In the genomic region with DNA sequence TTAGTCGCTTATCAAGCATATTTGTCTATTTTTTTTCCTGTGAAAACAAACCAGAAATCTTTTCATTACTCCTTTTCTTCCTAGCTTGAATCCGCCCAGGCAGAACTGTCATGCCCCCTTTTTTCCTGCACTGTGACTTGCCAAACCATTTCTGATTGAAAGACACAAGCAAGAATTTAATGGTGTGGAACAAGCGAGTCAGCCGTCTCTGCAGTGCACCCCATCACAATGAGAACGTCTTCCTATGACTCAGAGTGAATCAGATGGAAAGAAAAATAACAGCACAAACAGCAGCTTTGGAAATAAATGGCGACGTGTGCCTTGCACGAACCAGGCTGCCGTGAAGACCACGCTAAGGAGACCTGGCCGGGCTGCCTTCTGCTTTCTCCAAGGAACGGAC, we compare ENCODE assay signal across 13 mouse cellular contexts. TPM values are rescaled to one million over a fixed set of nuclear protein-coding genes. Genes with fewer than 3 reads are reported as not detected.
DNase-seq lines count a peak whose midpoint lies in the region; ATAC-seq lines count a peak whose summit lies in the region.
"Had no signal": no experiment of that assay in that cellular context is flagged by ENCODE, and none has a peak within 500 bp of the region (broad histone marks: within the 10 kb centered on the region; RNA-seq: fewer than 3 reads in every experiment).

No protein-coding gene starts in this region.

- peak overlapping the region; percentile 28; the same call in 1 of the 2 replicates for H3K4me2 ChIP-seq in heart, embryonic 12.5 days
- peak overlapping the region; percentile 28; the same call in 1 of the 2 replicates for H3K4me2 ChIP-seq in midbrain, embryonic 15.5 days
- H3K4me2 ChIP-seq: lung, embryonic 14.5 days had no signal

- H3K4me3 ChIP-seq in heart, embryonic 12.5 days, result no peak overlapping the region
- no peak overlapping the region for H3K4me3 ChIP-seq in midbrain, embryonic 15.5 days
- H3K4me3 ChIP-seq: erythroblast, embryonic 14.5 days; heart, embryonic 10.5 days had no signal

- no peaks in the 10 kb centered on the region for H3K9me3 ChIP-seq in heart, embryonic 12.5 days (replicated peaks)
- no peaks in the 10 kb centered on the region for H3K9me3 ChIP-seq in midbrain, embryonic 15.5 days
- H3K9me3 ChIP-seq: heart, embryonic 10.5 days had no signal

- ATAC-seq in heart, embryonic 12.5 days (ENCODE audit: insufficient number of reproducible peaks, low FRiP score), result no peak
- peak; percentile 76 for ATAC-seq in midbrain, embryonic 15.5 days (replicated peaks)

- H3K27ac ChIP-seq in heart, embryonic 12.5 days (ENCODE audit: poor library complexity, severe bottlenecking), result no peak overlapping the region
- H3K27ac ChIP-seq in midbrain, embryonic 15.5 days, result peak overlapping the region; percentile 74
- H3K27ac ChIP-seq: heart, embryonic 10.5 days had no signal

- no peak for DNase-seq in heart, adult 18-20 months
- DNase-seq in right cerebral cortex, adult 18-20 months, result peak; percentile 6
- no peak for DNase-seq in right cerebral cortex, postnatal 14 days
- no peak for DNase-seq in gastrocnemius, adult 18-20 months (ENCODE audit: low spot score)
- DNase-seq in thymus, postnatal 4 days, result no peak
- no peak for DNase-seq in heart, postnatal 14 days
- DNase-seq: cerebellum, adult 8-10 months; kidney, postnatal 10 days; lung, embryonic 14.5 days had no signal

- no peaks in the 10 kb centered on the region for H3K27me3 ChIP-seq in heart, embryonic 12.5 days (replicated peaks)
- H3K27me3 ChIP-seq in midbrain, embryonic 15.5 days (replicated peaks), result no peaks in the 10 kb centered on the region

- no peak overlapping the region for H3K9ac ChIP-seq in heart, embryonic 12.5 days
- no peak overlapping the region for H3K9ac ChIP-seq in midbrain, embryonic 15.5 days
- H3K9ac ChIP-seq: lung, embryonic 14.5 days had no signal

- intact Hi-C loops in heart, postnatal 14 days (cut with DNase I), result no loop called here

- H3K36me3 ChIP-seq in heart, embryonic 12.5 days, result no peaks in the 10 kb centered on the region
- no peaks in the 10 kb centered on the region for H3K36me3 ChIP-seq in midbrain, embryonic 15.5 days (replicated peaks)
- H3K36me3 ChIP-seq: heart, embryonic 10.5 days had no signal

- 75% methylated on average over 12 of the region's 12 CpGs for WGBS in heart, embryonic 12.5 days
- WGBS in midbrain, embryonic 15.5 days, result 61% methylated on average over 12 of the region's 12 CpGs

- no peaks in the 10 kb centered on the region for H3K4me1 ChIP-seq in heart, embryonic 12.5 days (replicated peaks)
- H3K4me1 ChIP-seq in midbrain, embryonic 15.5 days, result peaks cover 10% of the 10 kb centered on the region; the same call in 1 of the 2 replicates

RNA-seq across cellular contexts. Expression of a gene that starts 36.8 kb away (rescaled TPM):
- polyA plus RNA-seq in heart, embryonic 12.5 days (2016; fragmentation: Nextera tagmentation; extraction: Ambion mirVana), result 13.7 and 14.1 TPM in 2 replicates
- total RNA-seq in heart, adult 18-20 months (2021), result 10 to 100 TPM; 10.7 to 12.4 TPM
- 17.6 and 19.5 TPM in 2 replicates for polyA plus RNA-seq in midbrain, embryonic 15.5 days (2015; fragmentation: Nextera tagmentation; extraction: Ambion mirVana)
- 1 to 10 TPM; 5.3 to 5.5 TPM for total RNA-seq in gastrocnemius, adult 18-20 months (2021)
- total RNA-seq in heart, postnatal 14 days (2021), result 10 to 100 TPM; 12.4 to 13.8 TPM
